Mouse (Mus musculus) ES-Bruce4 (cell line): ENCODE results near the gene Ndufa13.

ENCODE experiments used
- CTCF ChIP-seq: IDR thresholded peaks from one replicate; pipeline ENCODE4 v1.8.1; 2011; ENCODE audit warnings: low read depth, low read length
- POLR2A ChIP-seq: IDR thresholded peaks from one replicate; pipeline ENCODE4 v1.8.1; 2011; ENCODE audit warnings: low read length; ENCODE audit not compliant: insufficient read depth

- no peak for TF ChIP-seq POLR2A
- no peak for TF ChIP-seq CTCF
Observed at GRCm38 (mm10) chr8:69906260-69906659, 3.9 kb upstream of the Ndufa13 start.
